12 mouse cellular contexts compared by ENCODE assay signal in genomic region chr19:41332228-41332627, GRCm38 (mm10). TPM values are rescaled to one million over a fixed set of nuclear protein-coding genes. Genes with fewer than 3 reads are reported as not detected.
A peak's percentile ranks its signal among the peaks of the same experiment; 100 is the strongest.
DNase-seq lines count a peak whose midpoint lies in the region; ATAC-seq lines count a peak whose summit lies in the region.
"Had no signal": no experiment of that assay in that cellular context is flagged by ENCODE, and none has a peak within 500 bp of the region (broad histone marks: within the 10 kb centered on the region; RNA-seq: fewer than 3 reads in every experiment).

No protein-coding gene starts in this region.

- H3K36me3 ChIP-seq in midbrain, embryonic 15.5 days (replicated peaks) = no peaks in the 10 kb centered on the region
- H3K36me3 ChIP-seq: hindbrain, embryonic 10.5 days; limb, embryonic 13.5 days; midbrain, embryonic 12.5 days had no signal

- H3K9ac ChIP-seq in midbrain, embryonic 15.5 days = no peak overlapping the region
- H3K9ac ChIP-seq: limb, embryonic 13.5 days; midbrain, embryonic 12.5 days had no signal

- no peaks in the 10 kb centered on the region for H3K4me1 ChIP-seq in midbrain, embryonic 15.5 days
- H3K4me1 ChIP-seq: limb, embryonic 13.5 days; midbrain, embryonic 12.5 days had no signal

- DNase-seq in 416B (ENCODE audit: low read depth) = peak; percentile 94
- peak; percentile 47 for DNase-seq in A20 (ENCODE audit: low read depth, low spot score)
- DNase-seq in right cerebral cortex, postnatal 25 days = no peak
- no peak for DNase-seq in gastrocnemius, postnatal 10 days
- DNase-seq: kidney, adult 18-20 months had no signal

- peak; percentile 76 for ATAC-seq in granulocyte monocyte progenitor cell, adult 5-6 weeks (replicated peaks; ENCODE audit: poor library complexity, severe bottlenecking)
- peak; percentile 81 for ATAC-seq in neutrophil, adult 5-6 weeks (ENCODE audit: extremely low read depth, insufficient number of reproducible peaks, low FRiP score, poor library complexity, severe bottlenecking)
- no peak for ATAC-seq in midbrain, embryonic 15.5 days (replicated peaks)
- ATAC-seq: Patski had no signal

- no peak overlapping the region for H3K27ac ChIP-seq in midbrain, embryonic 15.5 days
- H3K27ac ChIP-seq: hindbrain, embryonic 10.5 days; limb, embryonic 13.5 days; midbrain, embryonic 12.5 days had no signal

- no peaks in the 10 kb centered on the region for H3K9me3 ChIP-seq in midbrain, embryonic 15.5 days
- H3K9me3 ChIP-seq: limb, embryonic 13.5 days; midbrain, embryonic 12.5 days had no signal

- H3K4me2 ChIP-seq in midbrain, embryonic 15.5 days = no peak overlapping the region
- H3K4me2 ChIP-seq: limb, embryonic 13.5 days; midbrain, embryonic 12.5 days had no signal

- H3K27me3 ChIP-seq in midbrain, embryonic 15.5 days (replicated peaks) = no peaks in the 10 kb centered on the region
- H3K27me3 ChIP-seq: limb, embryonic 13.5 days; midbrain, embryonic 12.5 days; Patski had no signal

- WGBS in midbrain, embryonic 15.5 days = 92% methylated on average over 12 of the region's 12 CpGs

- H3K4me3 ChIP-seq in midbrain, embryonic 15.5 days = no peak overlapping the region
- H3K4me3 ChIP-seq: hindbrain, embryonic 10.5 days; limb, embryonic 13.5 days; midbrain, embryonic 12.5 days had no signal

RNA-seq across cellular contexts. Expression of gene Pik3ap1, which starts 52.7 kb away (rescaled TPM):
- 23.3 and 24.6 TPM in 2 replicates for total RNA-seq in granulocyte monocyte progenitor cell, adult 5-6 weeks (2014; fragmentation: Nextera tagmentation)
- total RNA-seq in granulocyte monocyte progenitor cell, adult 5-6 weeks (2017) = 23.5 and 26.8 TPM in 2 replicates
- total RNA-seq in neutrophil, adult 5-6 weeks (2017) = 103 and 110 TPM in 2 replicates
- polyA plus RNA-seq in midbrain, embryonic 15.5 days (2015; fragmentation: Nextera tagmentation; extraction: Ambion mirVana) = 2.4 and 3.0 TPM in 2 replicates
- total RNA-seq in gastrocnemius, postnatal 10 days (2021) = 1 to 10 TPM in 1 of 2 experiments, under 1 TPM in 1; 0.87 to 2.7 TPM

Comparison
In these comparisons a context has a peak if more than half of its experiments do, and no peak if none do; other contexts are left out.
1. DNase-seq: peak in 416B (single experiment) and A20 (single experiment); none in right cerebral cortex, postnatal 25 days (single experiment) and gastrocnemius, postnatal 10 days (single experiment).
2. RNA of gene Pik3ap1, which starts 52.7 kb away (total RNA-seq): 103 to 110 TPM in neutrophil, adult 5-6 weeks and 23.3 to 26.8 TPM in granulocyte monocyte progenitor cell, adult 5-6 weeks; 0.87 to 2.7 TPM in gastrocnemius, postnatal 10 days; every median in the first group is over 4 times any median in the second.